Mouse (Mus musculus): ENCODE results near the gene Mc3r. TPM values are rescaled to one million over a fixed set of nuclear protein-coding genes. Genes with fewer than 3 reads are reported as not detected.

Mc3r gene
- not detected for total RNA-seq (2021)
- long read RNA-seq, experiment 1 = 0 reads
- long read RNA-seq, experiment 2 = 0 reads

DNA sequence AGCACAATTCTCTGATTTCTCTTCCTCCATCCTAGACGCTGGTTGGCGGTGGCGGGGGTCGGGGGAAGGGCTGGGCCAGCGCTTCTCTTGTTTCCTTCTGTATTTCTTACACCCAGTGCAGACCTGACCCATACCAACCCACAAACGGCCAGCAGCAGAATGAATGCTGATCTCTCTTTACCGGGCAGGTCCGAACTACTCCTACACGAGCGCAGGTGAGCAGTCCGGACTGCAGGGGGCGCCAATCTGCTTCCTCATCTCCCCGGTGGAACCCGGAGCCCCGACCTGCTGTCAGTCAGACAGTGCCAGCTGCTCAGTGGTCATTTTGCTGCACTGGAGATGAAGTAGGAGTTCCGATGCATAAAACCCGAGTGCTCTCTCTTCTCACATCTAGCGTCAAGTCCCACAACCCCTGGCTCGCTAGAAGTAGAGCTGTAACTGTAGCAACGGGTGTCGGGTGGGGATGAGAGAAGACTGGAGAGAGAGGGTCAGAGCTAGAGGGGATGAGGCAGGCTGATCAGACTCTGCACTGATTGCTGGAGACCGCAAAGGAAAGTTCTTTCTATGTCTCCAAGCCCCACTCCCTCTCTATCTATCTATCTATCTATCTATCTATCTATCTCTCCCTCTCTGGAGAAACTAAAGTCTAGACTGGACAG lies at the start of gene Mc3r:
Gene Mc3r, plus strand, starts transcription at position 387 of the 659 bp plus-strand sequence.
- peak in 1 of 2 experiments; percentile 29 for DNase-seq (ENCODE audit: low spot score in 2 of 2)

DNA sequence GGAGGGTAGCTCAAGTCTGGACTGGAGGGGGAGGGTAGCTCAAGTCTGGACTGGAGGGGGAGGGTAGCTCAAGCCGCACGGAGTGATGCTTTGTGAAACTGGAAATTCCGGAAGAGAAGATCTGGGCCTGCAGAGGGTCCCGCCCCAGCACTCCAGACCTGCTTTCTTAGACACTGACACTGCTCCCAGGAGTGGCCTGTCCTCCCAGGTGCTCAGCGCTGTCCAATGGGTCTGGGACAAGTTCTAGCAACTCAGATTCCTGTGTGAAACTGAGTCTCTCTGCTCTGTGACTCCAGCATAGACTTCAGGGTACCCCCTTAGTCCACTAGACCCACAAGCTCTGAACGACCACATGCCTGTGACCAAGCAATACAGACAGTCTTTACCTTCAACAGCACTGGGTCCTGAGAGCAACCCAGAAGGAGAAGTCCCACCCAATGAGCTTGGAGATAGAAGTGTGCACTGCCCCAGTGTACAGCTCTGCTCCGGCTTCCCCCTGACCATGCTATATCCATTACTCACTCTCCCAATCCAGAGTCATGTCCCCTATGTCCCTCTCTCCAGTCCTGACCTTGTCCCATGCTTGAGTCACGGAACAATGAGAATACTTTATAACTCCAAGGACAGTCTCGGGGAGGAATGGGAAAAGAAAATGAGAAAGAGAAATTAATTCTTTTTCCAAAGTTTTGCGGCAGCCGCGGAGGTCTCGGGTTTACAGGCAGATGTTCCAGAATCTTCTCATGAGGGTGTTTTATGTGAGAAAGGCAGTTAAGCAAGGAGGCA lies 46.1 kb upstream of the Mc3r start:
- DNase-seq (ENCODE audit: low spot score in 2 of 2) = no peak

DNA sequence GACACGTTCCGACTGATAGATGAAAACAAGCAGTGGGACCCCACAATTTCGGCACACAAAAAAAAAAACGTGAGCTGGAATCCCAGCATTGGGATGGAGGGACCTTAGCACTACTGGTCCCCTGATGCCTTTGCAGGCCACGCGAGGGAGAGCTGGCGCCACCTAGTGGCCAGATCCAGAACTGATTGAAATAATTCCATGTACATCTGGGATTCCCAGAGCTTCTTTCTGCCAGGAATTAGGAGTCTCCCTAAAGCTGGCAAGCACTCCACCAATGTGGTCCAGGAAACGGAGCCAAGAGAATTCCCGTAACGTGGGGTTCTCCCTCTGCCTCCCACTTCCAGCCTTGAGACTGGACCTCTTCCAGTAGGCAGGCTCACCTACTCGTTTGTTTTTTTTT lies 41.3 kb upstream of the Mc3r start:
- peak; percentile 54 to 56 for DNase-seq (ENCODE audit: low spot score in 2 of 2)

DNA sequence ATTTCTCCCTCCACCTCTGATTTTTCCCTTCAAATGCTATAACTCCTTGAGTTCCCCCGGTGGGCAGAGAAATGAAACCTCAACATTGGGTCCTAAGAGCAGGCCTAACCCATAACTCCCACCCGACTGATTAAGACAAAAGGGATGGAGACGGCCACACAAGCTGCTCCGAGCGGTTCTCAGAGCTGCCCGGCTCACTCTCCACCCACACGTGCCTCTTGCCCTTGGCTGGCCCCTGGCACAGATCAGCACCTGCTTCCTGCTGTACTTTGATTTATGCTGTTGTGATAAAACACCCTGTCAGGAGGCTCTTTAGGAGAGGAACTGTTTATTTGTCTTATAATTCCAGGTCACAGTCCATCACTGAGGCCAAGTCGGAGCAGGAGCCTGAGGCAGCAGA lies 34.8 kb upstream of the Mc3r start:
- DNase-seq (ENCODE audit: low spot score in 2 of 2) = no peak

DNA sequence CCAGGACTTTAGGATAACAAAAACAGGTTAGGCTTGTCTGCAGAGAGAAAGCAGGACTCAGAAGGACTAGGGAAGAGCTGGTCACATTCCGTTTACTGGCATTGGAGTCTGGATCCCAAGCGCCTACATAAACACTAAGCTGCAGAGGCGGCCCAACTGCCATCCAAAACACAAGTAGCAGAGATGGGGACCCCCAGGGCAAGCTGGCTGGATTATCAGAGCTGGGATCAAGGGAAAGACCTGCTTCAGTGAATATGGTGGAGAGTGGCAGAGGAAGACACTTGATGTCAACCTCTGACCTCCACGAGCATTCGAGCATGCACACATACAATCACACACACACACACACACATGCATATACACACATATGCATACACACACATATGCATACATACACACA lies 34.0 kb upstream of the Mc3r start:
- no peak for DNase-seq (ENCODE audit: low spot score in 2 of 2)

DNA sequence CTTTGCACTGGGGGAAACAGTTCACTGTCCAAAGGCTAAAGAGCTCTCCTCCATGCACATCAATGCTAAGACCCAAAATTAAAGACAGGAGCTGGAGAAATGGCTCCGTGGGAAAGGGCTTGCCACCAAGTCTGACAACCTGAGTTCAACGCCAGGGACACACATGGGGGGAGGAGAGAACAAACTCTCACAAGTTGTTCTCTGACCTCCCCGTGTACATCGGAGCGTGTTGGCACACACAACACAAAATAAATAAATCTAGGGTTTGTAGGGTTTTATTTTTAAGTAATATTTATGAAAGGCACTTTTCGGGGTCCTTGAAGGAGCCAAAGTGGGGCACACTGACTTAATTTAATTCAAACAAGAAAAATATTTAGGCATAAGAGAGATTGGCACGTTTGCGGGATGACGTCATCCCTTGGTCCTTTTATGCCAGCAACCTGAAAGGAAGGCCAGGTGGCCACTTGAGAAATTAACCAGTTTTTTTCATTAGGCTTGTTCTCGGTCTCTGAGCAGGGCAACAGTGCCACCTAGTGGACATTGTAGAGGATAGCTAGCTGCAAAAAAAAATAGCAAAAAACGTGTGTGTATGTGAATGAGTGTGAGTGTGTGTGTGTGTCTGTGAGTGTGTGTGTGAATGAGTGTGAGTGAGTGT lies 32.7 kb upstream of the Mc3r start:
- no peak for DNase-seq (ENCODE audit: low spot score in 2 of 2)

DNA sequence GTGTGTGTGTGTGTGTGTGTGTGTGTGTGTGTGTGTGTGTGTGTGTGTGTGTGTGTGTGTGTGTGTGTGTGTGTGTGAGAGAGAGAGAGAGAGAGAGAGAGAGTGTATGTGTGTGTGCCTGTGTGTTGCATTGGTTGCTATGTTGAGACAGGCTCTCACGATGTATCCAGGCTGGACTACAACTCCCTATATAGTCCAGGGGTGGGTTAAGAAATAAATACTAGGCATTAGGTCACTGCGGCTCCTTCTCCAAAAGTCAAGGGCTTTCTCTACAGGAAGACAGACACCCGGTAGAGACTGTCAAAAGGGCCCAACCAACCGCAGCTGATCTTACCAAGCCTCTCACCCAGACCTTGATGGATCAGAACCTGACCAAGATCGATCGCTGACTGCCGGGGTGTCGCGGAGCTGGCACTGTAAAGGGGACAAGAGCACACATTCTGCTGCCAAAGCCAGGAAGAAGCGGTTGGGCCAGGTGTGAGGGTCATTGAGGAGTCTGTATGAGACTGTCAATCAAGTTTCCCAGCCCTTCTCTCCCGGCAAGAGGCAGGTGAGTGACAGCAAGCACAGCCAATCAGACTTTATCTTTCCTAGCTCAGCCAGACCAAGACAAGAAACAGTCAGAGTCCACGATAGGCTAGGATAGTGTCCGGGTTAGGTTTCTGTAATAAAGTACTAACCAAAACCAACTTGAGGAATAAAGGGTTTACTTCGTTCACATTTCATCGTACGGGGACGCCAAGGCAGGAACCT lies 32.0 kb upstream of the Mc3r start:
- no peak for DNase-seq (ENCODE audit: low spot score in 2 of 2)

DNA sequence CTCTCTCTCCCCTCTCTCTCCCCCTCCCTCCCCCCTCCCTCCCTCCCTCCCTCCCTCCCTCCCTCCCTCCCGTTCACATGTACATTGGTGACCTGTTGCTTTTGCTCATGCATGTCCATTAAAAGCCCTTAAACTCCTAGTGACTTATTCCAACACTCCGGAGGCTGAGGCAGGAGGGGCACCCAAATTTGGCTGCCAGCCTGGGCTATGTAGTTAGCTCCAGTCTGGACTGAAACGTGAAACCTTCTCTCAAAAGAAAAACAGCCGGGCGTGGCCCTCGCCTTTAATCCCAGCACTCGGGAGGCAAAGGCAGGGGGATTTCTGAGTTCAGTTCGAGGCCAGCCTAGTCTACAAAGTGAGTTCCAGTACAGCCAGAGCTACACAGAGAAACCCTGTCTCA lies 30.4 kb upstream of the Mc3r start:
- no peak for DNase-seq (ENCODE audit: low spot score in 2 of 2)

DNA sequence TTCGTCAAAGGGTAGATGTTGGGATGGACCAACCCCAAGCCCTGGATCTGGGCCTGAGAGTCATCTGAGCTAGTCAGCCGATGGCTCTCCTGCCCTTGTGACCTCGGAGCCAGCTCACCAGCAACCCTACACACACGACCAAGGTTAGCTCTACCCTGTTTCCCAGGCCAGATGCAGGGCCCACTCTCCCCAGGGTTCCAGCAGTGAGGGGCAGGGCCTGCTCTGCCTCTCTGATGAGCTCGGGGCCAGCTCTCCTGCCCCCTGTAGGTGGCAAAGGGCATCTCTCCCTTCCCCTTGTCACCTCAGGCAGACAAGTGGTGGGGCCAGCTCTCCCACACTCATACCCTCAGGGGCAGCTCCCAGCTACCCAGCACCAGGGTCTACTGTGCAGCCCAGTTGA lies 29.1 kb upstream of the Mc3r start:
- DNase-seq (ENCODE audit: low spot score in 2 of 2) = no peak

DNA sequence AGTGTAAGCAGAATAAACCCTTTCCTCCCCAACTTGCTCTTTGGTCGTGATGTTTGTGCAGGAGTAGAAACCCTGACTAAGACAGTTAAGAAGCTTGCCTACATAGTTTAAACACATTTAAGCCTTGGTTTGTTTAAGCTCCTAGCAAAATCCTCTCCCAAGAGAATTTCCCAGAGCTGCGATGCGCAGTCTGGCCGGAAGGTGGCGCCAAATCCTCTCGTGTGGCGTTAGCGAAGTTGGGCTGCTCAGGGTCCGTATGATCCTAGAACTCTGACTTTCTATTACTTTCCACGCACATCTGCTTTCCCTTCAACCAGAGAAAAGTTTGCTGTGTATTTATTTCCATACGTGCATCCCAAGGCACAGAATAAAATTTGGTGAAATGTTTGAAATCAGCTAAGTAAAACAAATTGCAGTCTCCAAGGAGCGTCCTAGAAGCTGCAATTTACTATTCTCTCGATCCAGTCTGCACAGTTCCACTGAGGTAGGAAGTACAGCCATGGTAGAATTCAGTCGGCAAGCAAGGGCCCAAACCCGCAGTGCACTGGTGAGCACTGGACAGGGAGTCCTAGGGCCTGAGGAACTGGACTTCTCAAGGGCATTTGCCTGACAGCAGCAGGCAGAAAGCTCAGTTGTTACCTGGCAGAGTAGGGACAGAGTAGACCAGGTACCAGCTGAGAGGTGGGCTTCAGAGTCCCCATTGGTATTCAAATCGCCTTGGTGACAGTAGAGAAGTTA lies 26.5 kb upstream of the Mc3r start:
- peak; percentile 25 to 31 for DNase-seq (ENCODE audit: low spot score in 2 of 2)

DNA sequence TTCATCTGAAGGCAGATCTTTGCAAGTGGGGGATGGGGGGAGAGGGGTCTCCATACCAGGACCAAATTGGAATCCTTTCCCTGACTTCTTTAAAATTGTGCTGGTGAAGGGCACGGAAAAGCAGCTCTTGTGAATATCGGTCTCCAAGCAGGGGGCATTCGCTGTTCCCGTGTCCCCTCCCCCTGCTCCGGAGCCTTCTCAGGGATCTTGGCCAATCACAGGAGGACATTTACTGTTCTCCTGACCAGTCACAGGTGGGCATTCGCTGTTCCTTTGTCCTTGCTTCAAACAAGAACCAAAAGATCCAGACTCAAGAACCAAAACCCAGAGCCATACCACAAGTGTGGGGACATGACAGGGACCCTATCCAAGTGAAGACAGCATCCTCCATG lies 25.9 kb upstream of the Mc3r start:
- no peak for DNase-seq (ENCODE audit: low spot score in 2 of 2)

DNA sequence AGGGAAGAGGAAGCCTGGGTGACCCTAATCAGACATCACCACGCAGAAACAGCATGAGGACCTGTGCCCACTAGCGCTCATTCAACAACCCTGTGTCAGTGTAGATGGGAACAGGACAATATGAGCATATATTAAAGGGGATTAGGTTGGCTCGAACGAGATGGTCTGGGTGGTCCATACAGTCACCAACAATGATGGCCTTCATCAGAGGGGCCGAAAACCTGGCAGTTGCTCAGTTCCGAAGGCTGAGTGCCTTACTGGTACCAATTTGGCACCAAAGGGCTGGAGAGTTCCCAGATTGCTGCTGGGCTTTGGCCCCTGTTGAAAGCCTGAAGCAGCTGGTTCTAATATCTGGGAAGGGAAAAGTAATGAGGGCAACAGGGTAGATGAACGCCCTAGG lies 25.4 kb upstream of the Mc3r start:
- DNase-seq (ENCODE audit: low spot score in 2 of 2) = no peak

DNA sequence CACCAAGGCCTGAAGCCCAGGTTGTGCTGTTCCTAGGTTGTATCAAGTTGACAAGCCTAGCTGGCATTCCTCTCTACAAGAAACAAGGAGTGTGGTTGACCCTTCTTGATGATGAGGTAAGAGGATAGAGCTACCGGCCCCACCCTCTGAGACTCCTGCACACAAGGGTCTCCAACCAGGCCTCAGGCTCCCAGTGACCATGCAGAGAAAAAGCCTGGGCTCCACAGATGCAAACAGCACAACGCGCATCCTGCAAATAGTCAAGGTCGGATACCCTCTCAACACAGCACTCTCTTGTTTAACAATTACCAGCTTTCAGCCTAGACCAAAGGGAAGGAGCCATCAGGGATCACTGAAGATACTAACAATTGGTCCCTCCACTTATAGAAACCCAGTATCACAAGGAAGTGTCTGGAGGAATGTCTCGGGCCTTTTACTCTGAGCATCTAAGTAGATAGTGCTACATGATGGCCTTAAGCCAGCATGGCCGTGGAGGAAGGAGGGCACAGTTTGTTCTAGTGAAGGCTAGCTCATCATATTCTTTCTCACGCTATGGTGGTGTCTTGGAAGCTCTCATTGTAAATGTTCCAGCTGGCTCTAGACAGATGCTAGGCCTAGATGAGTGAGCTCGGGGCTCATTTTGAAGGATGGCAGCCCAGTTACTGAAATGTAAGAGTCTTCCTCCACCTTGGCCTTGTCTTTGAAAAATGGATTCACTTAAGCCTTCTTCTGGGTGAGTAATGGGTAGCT lies 24.7 kb upstream of the Mc3r start:
- DNase-seq (ENCODE audit: low spot score in 2 of 2) = no peak

DNA sequence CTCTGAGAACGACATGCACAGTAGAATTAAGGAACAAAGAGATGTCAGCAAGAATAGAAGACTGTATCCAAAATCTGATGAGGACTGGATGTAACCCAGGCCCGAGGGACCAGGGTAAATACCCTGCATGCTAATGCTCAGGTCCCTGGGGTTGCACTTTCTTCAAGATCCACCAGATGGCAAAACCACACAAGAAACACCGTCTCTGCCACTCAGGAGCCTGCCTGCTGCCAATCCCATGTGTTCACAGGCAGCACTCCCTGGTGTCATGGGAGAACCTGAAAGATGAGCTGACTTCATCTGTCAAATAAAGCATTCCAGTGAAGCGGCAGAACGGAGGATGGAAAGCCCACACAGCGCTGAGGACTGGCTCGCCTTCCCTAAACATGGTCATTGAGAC lies 21.3 kb upstream of the Mc3r start:
- DNase-seq (ENCODE audit: low spot score in 2 of 2) = no peak

DNA sequence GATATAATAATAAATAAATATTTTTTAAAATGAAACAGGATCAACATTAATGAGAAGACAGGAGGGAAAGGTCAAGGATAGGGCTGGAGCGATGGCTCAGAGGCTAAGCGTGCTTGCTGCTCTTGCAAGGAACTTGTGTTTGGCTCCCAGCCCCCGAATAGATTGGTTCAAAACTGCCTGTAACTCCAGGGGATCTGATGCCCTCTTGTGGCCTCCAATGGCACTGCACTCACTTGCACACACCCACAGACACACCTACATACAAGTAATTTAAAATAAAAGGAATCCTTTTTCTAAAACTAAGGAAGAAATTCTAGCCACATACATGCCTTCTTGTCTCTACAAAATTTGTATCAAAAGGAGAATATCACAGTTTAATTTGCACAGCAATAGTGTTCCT lies 20.5 kb upstream of the Mc3r start:
- no peak for DNase-seq (ENCODE audit: low spot score in 2 of 2)

DNA sequence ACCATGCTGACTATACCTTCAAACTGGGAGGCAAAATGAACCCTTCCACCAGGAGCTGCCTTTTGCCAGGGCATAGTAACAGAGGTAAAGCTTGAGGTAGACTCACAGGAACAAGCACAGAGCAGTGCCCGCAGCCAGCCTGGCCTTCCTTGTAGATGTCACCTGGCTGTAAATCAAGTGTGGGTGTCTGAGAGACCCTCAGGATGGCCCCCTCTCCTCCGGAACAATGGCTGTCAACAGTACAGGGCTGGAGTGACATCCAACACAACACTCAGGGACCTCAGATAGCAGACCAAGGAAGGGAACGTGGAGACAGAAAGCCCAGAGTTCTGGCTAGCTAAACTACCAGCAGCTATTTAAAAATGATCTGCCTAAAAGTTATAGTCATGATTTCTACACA lies 19.1 kb upstream of the Mc3r start:
- DNase-seq (ENCODE audit: low spot score in 2 of 2) = no peak

DNA sequence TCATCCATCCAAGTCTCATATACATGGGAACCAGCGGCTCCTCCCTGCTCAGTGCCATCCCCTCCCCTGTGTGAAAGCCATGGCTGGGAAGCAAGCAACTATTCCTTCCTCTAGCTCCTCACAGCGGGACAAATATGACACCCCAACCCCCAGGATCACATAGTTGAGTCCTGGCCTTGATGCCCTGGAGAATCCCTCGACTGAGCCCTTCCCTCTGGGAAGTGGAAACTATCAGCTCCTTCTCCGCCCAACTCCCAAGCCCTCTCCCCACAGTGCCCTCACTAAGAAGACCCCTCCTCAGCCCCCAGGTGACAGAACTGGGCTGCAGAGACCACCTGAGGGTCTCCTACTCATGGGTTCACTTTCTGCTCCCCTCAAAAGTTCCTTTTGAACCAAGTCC lies 18.2 kb upstream of the Mc3r start:
- no peak for DNase-seq (ENCODE audit: low spot score in 2 of 2)

DNA sequence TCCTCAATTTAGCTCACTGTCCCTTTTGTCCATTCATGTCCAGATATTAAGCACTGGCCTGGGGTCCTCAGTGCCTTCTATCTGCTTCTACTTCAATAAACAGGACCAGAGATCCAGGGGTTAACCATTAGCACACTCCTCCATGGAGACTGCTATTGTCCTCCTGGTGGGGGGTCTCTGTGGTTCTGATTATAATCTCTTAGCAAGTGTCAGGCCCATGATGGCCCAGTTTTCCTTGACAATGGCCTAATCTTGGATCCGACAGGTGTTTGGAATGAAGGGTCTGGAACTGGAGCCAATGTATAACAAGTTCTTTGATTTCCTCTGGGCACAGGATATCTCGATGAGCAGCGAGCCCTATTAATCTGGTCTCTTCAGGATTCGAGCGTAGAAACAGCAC lies 10.1 kb upstream of the Mc3r start:
- no peak for DNase-seq (ENCODE audit: low spot score in 2 of 2)

DNA sequence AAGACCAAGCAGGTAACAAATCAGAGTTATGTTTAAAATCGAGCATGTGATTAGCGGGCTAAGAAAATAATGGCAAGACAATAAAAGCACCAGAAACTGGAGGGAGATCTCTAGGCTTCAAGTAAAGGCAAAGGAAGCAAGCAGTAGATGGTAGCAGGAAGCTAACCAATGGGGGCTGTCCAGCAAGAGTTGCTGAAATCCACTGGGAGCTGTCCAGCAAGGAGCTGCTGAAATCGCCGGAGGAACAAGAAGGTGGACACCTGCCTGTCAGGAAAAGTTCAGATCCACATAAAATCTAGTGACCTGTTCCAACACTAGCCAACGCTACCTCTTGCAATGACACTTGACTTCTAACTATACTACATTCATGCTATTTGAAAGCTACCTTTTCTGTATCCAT lies 7.3 kb upstream of the Mc3r start:
- no peak for DNase-seq (ENCODE audit: low spot score in 2 of 2)

DNA sequence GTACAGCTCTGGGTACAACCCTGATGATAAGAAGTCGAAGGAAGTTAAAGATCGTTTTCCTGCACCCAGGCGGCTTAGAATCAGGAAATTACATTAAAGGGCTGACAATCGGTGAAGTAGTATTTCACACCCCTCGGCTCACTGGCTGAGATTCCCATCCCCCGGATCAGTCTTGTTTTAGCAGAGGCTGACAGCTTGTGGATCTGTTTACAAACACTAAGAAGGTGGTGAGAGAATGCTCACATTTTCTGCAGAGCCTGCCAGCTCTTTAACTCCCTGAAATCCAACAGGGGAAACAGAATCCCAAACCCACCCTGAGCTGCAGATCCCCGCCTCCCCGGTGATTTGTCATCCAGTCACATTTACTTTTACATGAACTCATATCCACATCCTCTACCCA lies 2.8 kb upstream of the Mc3r start:
- no peak for DNase-seq (ENCODE audit: low spot score in 2 of 2)

Data from adrenal gland, postnatal 4 days (tissue).